Mouse (Mus musculus) cerebellum, postnatal 10 days (tissue): Measurements from ENCODE around the gene 4930550C14Rik.
A peak's percentile ranks its signal among the peaks of the same experiment; 100 is the strongest.

Experiments
- DNase-seq, 2 experiments: peaks; one replicate each; pipeline ENCODE4 v3.0.0; 2021; ENCODE audit warnings: mixed read lengths in 2 of 2

4930550C14Rik gene

GRCm38 (mm10) chr9:53404753-53405722 lies 2.9 kb downstream of the 4930550C14Rik start:
- peak; percentile 88 to 89 for DNase-seq

GRCm38 (mm10) chr9:53408548-53408947 lies 6.4 kb downstream of the 4930550C14Rik start:
- DNase-seq, result no peak

- DNase-seq, result no peak
These were observed 6.8 kb downstream of the 4930550C14Rik start for GRCm38 (mm10) chr9:53408953-53409361.

GRCm38 (mm10) chr9:53409427-53409826 lies 7.3 kb downstream of the 4930550C14Rik start:
- no peak for DNase-seq

- no peak for DNase-seq
These were observed 20.2 kb downstream of the 4930550C14Rik start for GRCm38 (mm10) chr9:53422133-53422896.

- no peak for DNase-seq
These were observed 24.6 kb downstream of the 4930550C14Rik start for GRCm38 (mm10) chr9:53426726-53427125.

GRCm38 (mm10) chr9:53427638-53428037 lies 25.5 kb downstream of the 4930550C14Rik start:
- DNase-seq, result no peak

GRCm38 (mm10) chr9:53435830-53436570 lies 33.9 kb downstream of the 4930550C14Rik start:
- no peak for DNase-seq

- DNase-seq, result no peak
These were observed 48.5 kb downstream of the 4930550C14Rik start for GRCm38 (mm10) chr9:53450609-53451008.

- no peak for DNase-seq
These were observed 49.9 kb downstream of the 4930550C14Rik start for GRCm38 (mm10) chr9:53452038-53452437.

- DNase-seq, result no peak
These were observed 70.8 kb downstream of the 4930550C14Rik start for GRCm38 (mm10) chr9:53472806-53473518.
